Mouse (Mus musculus) cerebellum, adult 2 months (tissue): ENCODE data around the gene Srpk2.

ENCODE experiments used
- CTCF ChIP-seq: fragments of 200-500 bp; IDR thresholded peaks from 2 replicates; pipeline ENCODE4 v1.5.1; 2011; ENCODE audit warnings: low read depth, mild to moderate bottlenecking, control low read depth, low read length, moderate library complexity, borderline replicate concordance; ENCODE audit not compliant: insufficient read depth
- POLR2A ChIP-seq: fragments of 200-500 bp; IDR thresholded peaks from 2 replicates; pipeline ENCODE4 v1.6.1; 2011; ENCODE audit warnings: low read length, control low read depth, borderline replicate concordance; ENCODE audit not compliant: insufficient read depth

- TF ChIP-seq POLR2A (no peak), CTCF (no peak)
Measured at GRCm38 (mm10) chr5:23677072-23677453, 7.4 kb downstream of the Srpk2 start.
